Mouse (Mus musculus) embryonic facial prominence, embryonic 15.5 days (tissue): ENCODE measurements around the gene Gabarapl2. TPM values are rescaled to one million over a fixed set of nuclear protein-coding genes. Genes with fewer than 3 reads are reported as not detected.

ENCODE experiments used
- ATAC-seq: fragments of 200-750 bp; cut with Nextera tagmentation; 2 replicates; pipeline ENCODE4 v1.8.0; 2017; ENCODE audit warnings: low read depth, moderate TSS enrichment; ENCODE audit not compliant: insufficient number of reproducible peaks, low FRiP score, low TSS enrichment
- H3K27ac ChIP-seq: fragments of 300-500 bp; sonication (generic); replicated peaks from 2 replicates; pipeline ENCODE4 v1.5.1; 2015; ENCODE audit warnings: mild to moderate bottlenecking, inconsistent platforms
- H3K27me3 ChIP-seq: fragments of 300-500 bp; sonication (generic); 2 replicates; pipeline ENCODE4 v1.6.1; 2015; ENCODE audit warnings: inconsistent platforms
- H3K36me3 ChIP-seq: fragments of 300-500 bp; sonication (generic); 2 replicates; pipeline ENCODE4 v1.6.1; 2015; ENCODE audit warnings: mild to moderate bottlenecking, inconsistent platforms
- H3K4me1 ChIP-seq: fragments of 300-500 bp; sonication (generic); 2 replicates; pipeline ENCODE4 v1.6.1; 2015; ENCODE audit warnings: inconsistent platforms
- H3K4me2 ChIP-seq: fragments of 300-500 bp; sonication (generic); replicated peaks from 2 replicates; pipeline ENCODE4 v1.6.1; 2015; ENCODE audit warnings: mild to moderate bottlenecking, inconsistent platforms
- H3K4me3 ChIP-seq: fragments of 300-500 bp; sonication (generic); replicated peaks from 2 replicates; pipeline ENCODE4 v1.5.1; 2015; ENCODE audit warnings: mild to moderate bottlenecking, inconsistent platforms
- H3K9ac ChIP-seq: fragments of 300-500 bp; sonication (generic); 2 replicates; pipeline ENCODE4 v1.6.1; 2015; ENCODE audit warnings: inconsistent platforms
- H3K9me3 ChIP-seq: fragments of 300-500 bp; sonication (generic); replicated peaks from 2 replicates; pipeline ENCODE4 v1.6.1; 2016; ENCODE audit warnings: inconsistent platforms
- WGBS: fragments of 180-500 bp; shearing (Covaris S2); methylation state at CpG from one replicate; pipeline ENCODE4 v1.1.7; 2015; 5-methylcytosine and 5-hydroxymethylcytosine counted together
- polyA plus RNA-seq: library from polyadenylated mRNA; unstranded; fragments of >200 nt; fragmentation: Nextera tagmentation; extraction: Ambion mirVana; gene quantifications from 2 replicates; pipeline ENCODE4 v1.2.1, GENCODE M21; 2015

Gene Gabarapl2
- polyA plus RNA-seq, 1 experiment from 2014 or later: 189 TPM

GRCm38 (mm10) chr8:111968991-111969390 is 28.5 kb downstream of the Gabarapl2 start:
- WGBS: 43% methylated on average over 5 of the region's 5 CpGs
- Histone ChIP-seq H3K9me3 (no peaks in the 10 kb centered on the region), H3K4me3 (no peak overlapping the region), H3K9ac (no peak overlapping the region), H3K27ac (no peak overlapping the region), H3K4me2 (no peak overlapping the region), H3K36me3 (peaks cover 22% of the 10 kb centered on the region), H3K27me3 (no peaks in the 10 kb centered on the region), H3K4me1 (peaks cover 4% of the 10 kb centered on the region; the same call in 1 of the 2 replicates)
- ATAC-seq: no peak

- Histone ChIP-seq H3K4me3 (no peak overlapping the region), H3K4me1 (no peaks in the 10 kb centered on the region), H3K4me2 (no peak overlapping the region), H3K9me3 (no peaks in the 10 kb centered on the region), H3K27me3 (no peaks in the 10 kb centered on the region), H3K27ac (no peak overlapping the region), H3K36me3 (peaks cover 42% of the 10 kb centered on the region), H3K9ac (no peak overlapping the region)
- no peak for ATAC-seq
- WGBS: 93% methylated on average over 12 of the region's 12 CpGs
These were observed 33.6 kb downstream of the Gabarapl2 start for GRCm38 (mm10) chr8:111974138-111974537.

GRCm38 (mm10) chr8:111975706-111976105 is 35.2 kb downstream of the Gabarapl2 start:
- Histone ChIP-seq H3K4me3 (no peak overlapping the region), H3K27me3 (no peaks in the 10 kb centered on the region), H3K36me3 (peaks cover 47% of the 10 kb centered on the region), H3K27ac (no peak overlapping the region), H3K4me2 (no peak overlapping the region), H3K9me3 (no peaks in the 10 kb centered on the region), H3K4me1 (no peaks in the 10 kb centered on the region), H3K9ac (no peak overlapping the region)
- no peak for ATAC-seq
- WGBS: 91% methylated on average over 2 of the region's 2 CpGs

GRCm38 (mm10) chr8:111976326-111976725 is 35.8 kb downstream of the Gabarapl2 start:
- no peak for ATAC-seq
- no peaks in the 10 kb centered on the region for H3K4me1 ChIP-seq
- no peak overlapping the region for H3K4me3 ChIP-seq
- H3K27ac ChIP-seq: no peak overlapping the region
- 86% methylated on average over 2 of the region's 2 CpGs for WGBS
- H3K4me2 ChIP-seq: no peak overlapping the region
- H3K27me3 ChIP-seq: no peaks in the 10 kb centered on the region
- peaks cover 44% of the 10 kb centered on the region for H3K36me3 ChIP-seq
- H3K9ac ChIP-seq: no peak overlapping the region
- H3K9me3 ChIP-seq: no peaks in the 10 kb centered on the region

- no peaks in the 10 kb centered on the region for H3K9me3 ChIP-seq
- H3K4me3 ChIP-seq: no peak overlapping the region
- H3K9ac ChIP-seq: no peak overlapping the region
- peaks cover 46% of the 10 kb centered on the region for H3K36me3 ChIP-seq
- H3K4me1 ChIP-seq: no peaks in the 10 kb centered on the region
- no peak overlapping the region for H3K4me2 ChIP-seq
- no peaks in the 10 kb centered on the region for H3K27me3 ChIP-seq
- H3K27ac ChIP-seq: no peak overlapping the region
- WGBS: 90% methylated on average over 10 of the region's 10 CpGs
- ATAC-seq: no peak
These were observed 37.6 kb downstream of the Gabarapl2 start for GRCm38 (mm10) chr8:111978147-111978546.

GRCm38 (mm10) chr8:111982116-111982515 is 41.6 kb downstream of the Gabarapl2 start:
- Histone ChIP-seq H3K9me3 (no peaks in the 10 kb centered on the region), H3K4me3 (no peak overlapping the region), H3K4me2 (no peak overlapping the region), H3K36me3 (peaks cover 42% of the 10 kb centered on the region), H3K27me3 (no peaks in the 10 kb centered on the region), H3K27ac (no peak overlapping the region), H3K4me1 (no peaks in the 10 kb centered on the region), H3K9ac (no peak overlapping the region)
- 75% methylated on average over 7 of the region's 7 CpGs for WGBS
- no peak for ATAC-seq

GRCm38 (mm10) chr8:111984511-111984910 is 44.0 kb downstream of the Gabarapl2 start:
- no peak for ATAC-seq
- Histone ChIP-seq H3K4me3 (no peak overlapping the region), H3K9me3 (no peaks in the 10 kb centered on the region), H3K4me2 (no peak overlapping the region), H3K27me3 (no peaks in the 10 kb centered on the region), H3K9ac (no peak overlapping the region), H3K27ac (no peak overlapping the region), H3K36me3 (peaks cover 44% of the 10 kb centered on the region), H3K4me1 (no peaks in the 10 kb centered on the region)
- WGBS: 78% methylated on average over 10 of the region's 10 CpGs

GRCm38 (mm10) chr8:111989911-111990310 is 49.4 kb downstream of the Gabarapl2 start:
- 7% methylated on average over 7 of the region's 7 CpGs for WGBS
- H3K4me3 ChIP-seq: no peak overlapping the region

GRCm38 (mm10) chr8:111991278-111991677 is 50.8 kb downstream of the Gabarapl2 start:
- H3K27ac ChIP-seq: no peak overlapping the region
- peak overlapping the region; percentile 66 for H3K4me2 ChIP-seq
- no peak for ATAC-seq
- peaks cover 11% of the 10 kb centered on the region for H3K4me1 ChIP-seq
- H3K36me3 ChIP-seq: peaks cover 56% of the 10 kb centered on the region
- H3K9me3 ChIP-seq: no peaks in the 10 kb centered on the region
- no peaks in the 10 kb centered on the region for H3K27me3 ChIP-seq
- H3K4me3 ChIP-seq: peak overlapping the region; percentile 80
- H3K9ac ChIP-seq: peak overlapping the region; percentile 81
- WGBS: 56% methylated on average over 8 of the region's 8 CpGs

More at GRCm38 (mm10) chr8:111989911-111990310, 49.4 kb downstream of the Gabarapl2 start:
- no peak for ATAC-seq
- Histone ChIP-seq H3K4me1 (peaks cover 11% of the 10 kb centered on the region), H3K36me3 (peaks cover 48% of the 10 kb centered on the region), H3K27ac (no peak overlapping the region), H3K27me3 (no peaks in the 10 kb centered on the region), H3K9ac (no peak overlapping the region), H3K4me2 (no peak overlapping the region), H3K9me3 (no peaks in the 10 kb centered on the region)

- H3K9me3 ChIP-seq: no peaks in the 10 kb centered on the region
- WGBS: 5% methylated on average over 33 of the region's 33 CpGs
- no peaks in the 10 kb centered on the region for H3K27me3 ChIP-seq
- peak within 1 kb of the TSS; percentile 66 for H3K4me2 ChIP-seq
- ATAC-seq: peak; percentile 93
- peaks cover 63% of the 10 kb centered on the region for H3K36me3 ChIP-seq
- peak within 1 kb of the TSS; percentile 80 for H3K4me3 ChIP-seq
- peaks cover 11% of the 10 kb centered on the region for H3K4me1 ChIP-seq
- H3K27ac ChIP-seq: 0 out of 2 replicates have a peak within 1 kb of the TSS, but pooled peaks have one; percentile 65
- peak within 1 kb of the TSS; percentile 81 for H3K9ac ChIP-seq
These were observed 51.7 kb downstream of the Gabarapl2 start, which contains the start of gene Adat1 for GRCm38 (mm10) chr8:111992013-111992702. Gene Adat1, minus strand, starts transcription at chr8:111992302.

- no peak for ATAC-seq
These were observed 52.2 kb downstream of the Gabarapl2 start for GRCm38 (mm10) chr8:111992703-111993039.

More at GRCm38 (mm10) chr8:111992703-111993039, 52.2 kb downstream of the Gabarapl2 start:
- Histone ChIP-seq H3K9me3 (no peaks in the 10 kb centered on the region), H3K4me2 (peak overlapping the region; percentile 66; the same call in 1 of the 2 replicates), H3K36me3 (peaks cover 68% of the 10 kb centered on the region), H3K4me1 (peaks cover 11% of the 10 kb centered on the region), H3K4me3 (peak overlapping the region; percentile 80; the same call in 1 of the 2 replicates), H3K27ac (no peak overlapping the region), H3K9ac (no peak overlapping the region), H3K27me3 (no peaks in the 10 kb centered on the region)
- WGBS: 67% methylated on average over 3 of the region's 3 CpGs
